Mouse (Mus musculus) heart, adult 8-10 months (tissue): Measurements from ENCODE around the gene Map3k20. TPM values are rescaled to one million over a fixed set of nuclear protein-coding genes. Genes with fewer than 3 reads are reported as not detected.

Source experiments
- DNase-seq: peaks from one replicate; pipeline ENCODE4 v3.0.0; 2022; ENCODE audit warnings: low spot score
- total RNA-seq, 4 experiments: library from RNA; stranded (reverse); gene quantifications; 2 replicates each; pipeline ENCODE4 v1.2.4; 2022

Gene Map3k20
- total RNA-seq, 4 experiments from 2014 or later: 281 to 324 (median 299) TPM

- DNase-seq: no peak
These were observed 90.4 kb downstream of the Map3k20 start for GRCm38 (mm10) chr2:72375877-72376276.

GRCm38 (mm10) chr2:72376946-72377345, 91.5 kb downstream of the Map3k20 start:
- no peak for DNase-seq

DNA sequence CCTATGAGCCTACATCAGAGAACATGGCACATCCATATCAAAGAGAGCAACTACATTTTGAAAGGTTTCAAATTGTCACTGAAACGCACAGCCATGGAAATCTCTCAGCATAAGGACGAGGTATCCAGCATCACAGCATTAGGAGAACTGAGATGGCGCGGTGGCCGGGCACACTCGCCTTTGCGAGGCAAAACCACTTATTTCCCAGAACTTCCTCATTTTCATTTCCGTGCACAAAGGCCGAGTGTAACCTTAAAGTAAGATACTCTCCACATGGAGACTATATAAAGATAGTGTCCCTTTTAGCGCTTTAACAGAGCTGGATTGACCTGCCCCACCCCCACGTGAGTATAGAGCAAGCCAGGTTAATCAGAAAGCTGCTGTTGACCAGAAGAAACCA, 94.0 kb downstream of the Map3k20 start:
- DNase-seq: no peak

- no peak for DNase-seq
These were observed 97.2 kb downstream of the Map3k20 start for GRCm38 (mm10) chr2:72382662-72383061.

DNA sequence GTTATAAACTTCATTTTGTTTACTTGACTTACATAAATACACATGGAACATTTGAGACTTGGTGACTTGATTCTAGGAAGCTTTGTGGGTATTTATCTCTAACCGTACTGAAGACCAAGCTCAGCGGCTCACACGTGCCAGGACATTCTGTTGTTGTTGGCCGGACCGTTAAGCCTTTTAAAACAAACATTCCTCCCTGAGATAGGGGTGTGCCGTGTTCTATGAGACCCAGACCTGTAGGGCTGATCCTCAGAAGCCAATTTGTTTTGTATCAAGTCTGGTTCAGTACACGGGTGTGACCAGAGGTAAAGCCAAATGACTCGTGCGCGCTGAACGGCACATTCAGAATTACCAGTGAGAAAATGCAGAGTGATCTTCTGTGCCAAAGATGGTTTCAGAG, 97.9 kb downstream of the Map3k20 start:
- DNase-seq: no peak

DNA sequence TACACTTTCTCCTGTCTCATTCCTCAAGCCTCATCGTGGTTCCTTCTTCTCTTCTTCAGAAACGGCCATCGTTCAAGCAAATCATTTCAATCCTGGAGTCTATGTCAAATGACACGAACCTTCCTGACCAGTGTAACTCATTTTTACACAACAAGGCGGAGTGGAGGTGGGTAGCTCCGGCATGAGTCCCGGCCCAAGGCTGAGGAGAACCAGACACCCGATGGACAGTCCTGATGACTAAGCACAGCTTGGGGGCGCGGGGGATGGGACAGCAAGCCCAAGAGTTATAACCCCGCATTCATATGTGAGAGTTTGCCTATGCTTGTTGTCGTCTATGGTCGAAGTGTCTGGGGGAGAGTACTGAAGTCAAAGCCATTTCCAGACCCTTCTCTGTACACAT, 104.0 kb downstream of the Map3k20 start:
- DNase-seq: no peak

GRCm38 (mm10) chr2:72389942-72390341, 104.5 kb downstream of the Map3k20 start:
- peak; percentile 93 for DNase-seq

DNA sequence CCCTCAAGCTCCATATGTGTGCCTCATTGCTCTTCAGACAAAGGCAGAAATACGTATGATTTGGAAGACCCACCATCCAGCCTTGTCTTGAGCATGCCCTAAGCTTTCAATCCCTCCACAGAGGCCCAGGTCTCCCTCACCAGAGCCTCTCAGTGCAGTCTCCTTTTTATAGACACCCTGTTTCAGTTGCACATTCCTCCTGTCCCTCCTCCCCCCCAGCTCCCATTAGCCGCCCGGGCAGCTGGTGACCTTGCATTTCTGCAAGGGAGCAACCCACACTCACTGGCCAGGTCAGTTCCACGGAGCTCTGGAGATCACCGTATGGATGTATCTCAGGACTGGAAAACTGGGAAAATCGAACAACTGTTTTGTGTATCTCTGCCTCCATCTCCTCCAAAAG, 105.0 kb downstream of the Map3k20 start:
- no peak for DNase-seq

GRCm38 (mm10) chr2:72391024-72391423, 105.6 kb downstream of the Map3k20 start:
- no peak for DNase-seq

DNA sequence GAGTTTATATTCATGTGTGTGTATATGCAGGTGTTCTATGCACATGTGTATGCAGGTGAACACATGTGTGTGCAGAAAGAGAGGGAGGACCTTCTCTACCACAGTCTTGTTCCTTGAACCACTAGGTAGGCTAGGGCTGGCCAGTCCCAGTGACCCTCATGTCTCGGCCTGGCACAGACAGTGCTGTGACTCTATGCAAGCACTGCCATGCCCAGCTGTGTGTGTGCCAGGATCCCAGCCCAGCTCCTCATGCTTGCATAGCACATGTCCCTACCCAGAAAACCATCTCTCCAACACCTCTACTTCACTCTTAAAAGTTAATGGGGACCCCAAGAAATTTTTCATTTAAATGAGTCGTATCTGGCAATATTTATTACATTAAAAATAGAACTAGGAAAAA, 106.3 kb downstream of the Map3k20 start:
- no peak for DNase-seq

DNA sequence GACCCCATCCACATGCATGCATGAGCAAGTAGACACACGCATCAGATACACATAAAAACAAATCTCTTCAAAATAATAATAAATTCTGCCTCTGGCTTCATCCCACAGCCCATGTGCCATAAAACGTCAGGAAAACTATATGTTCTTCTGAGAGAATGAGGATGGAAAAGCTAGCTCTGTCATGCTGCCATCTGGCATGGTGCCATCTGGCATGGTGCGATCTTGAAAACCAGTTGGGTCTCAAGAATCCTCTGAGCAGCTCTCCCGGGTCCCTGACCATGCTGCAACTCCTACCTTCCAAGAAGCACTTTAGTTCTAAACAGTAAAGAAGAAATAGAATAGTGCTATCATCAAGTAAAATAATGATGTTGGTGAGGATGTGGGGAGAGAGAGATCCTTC, 106.9 kb downstream of the Map3k20 start:
- no peak for DNase-seq

DNA sequence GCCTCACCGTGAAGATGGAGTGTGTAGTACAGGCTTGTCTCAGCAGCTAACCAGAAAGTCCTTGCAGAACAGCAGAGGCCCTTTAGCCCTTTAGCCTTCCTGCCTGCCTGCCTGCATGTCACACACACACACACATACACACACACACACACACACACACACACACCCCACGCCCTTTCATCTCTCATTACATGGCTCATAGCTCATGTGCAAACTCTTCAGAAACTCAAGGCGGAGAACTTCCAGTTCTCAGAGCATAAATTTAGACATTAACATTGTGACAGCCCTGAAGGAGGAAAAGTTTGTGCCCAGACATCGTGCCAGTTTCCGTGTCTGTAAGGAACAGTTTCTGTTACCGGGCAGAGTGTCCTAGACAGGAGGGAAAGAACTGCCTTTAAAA, 111.5 kb downstream of the Map3k20 start:
- no peak for DNase-seq

DNA sequence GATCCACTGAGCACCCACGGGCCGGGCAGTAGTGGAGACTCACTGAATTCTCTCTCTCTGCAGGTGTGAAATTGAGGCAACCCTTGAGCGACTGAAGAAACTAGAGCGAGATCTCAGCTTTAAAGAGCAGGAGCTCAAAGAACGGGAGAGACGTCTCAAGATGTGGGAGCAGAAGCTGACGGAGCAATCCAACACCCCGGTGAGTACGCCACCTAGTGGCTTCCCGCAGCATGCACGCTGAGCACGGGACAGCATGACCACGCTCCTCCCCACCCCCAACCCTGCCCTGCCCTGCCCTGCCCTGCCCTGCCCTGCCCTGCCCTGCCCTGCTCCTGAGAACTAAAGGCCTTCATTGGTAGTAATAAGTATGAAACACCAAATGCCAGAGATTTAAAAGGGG, 112.8 kb downstream of the Map3k20 start:
- DNase-seq: peak; percentile 61

DNA sequence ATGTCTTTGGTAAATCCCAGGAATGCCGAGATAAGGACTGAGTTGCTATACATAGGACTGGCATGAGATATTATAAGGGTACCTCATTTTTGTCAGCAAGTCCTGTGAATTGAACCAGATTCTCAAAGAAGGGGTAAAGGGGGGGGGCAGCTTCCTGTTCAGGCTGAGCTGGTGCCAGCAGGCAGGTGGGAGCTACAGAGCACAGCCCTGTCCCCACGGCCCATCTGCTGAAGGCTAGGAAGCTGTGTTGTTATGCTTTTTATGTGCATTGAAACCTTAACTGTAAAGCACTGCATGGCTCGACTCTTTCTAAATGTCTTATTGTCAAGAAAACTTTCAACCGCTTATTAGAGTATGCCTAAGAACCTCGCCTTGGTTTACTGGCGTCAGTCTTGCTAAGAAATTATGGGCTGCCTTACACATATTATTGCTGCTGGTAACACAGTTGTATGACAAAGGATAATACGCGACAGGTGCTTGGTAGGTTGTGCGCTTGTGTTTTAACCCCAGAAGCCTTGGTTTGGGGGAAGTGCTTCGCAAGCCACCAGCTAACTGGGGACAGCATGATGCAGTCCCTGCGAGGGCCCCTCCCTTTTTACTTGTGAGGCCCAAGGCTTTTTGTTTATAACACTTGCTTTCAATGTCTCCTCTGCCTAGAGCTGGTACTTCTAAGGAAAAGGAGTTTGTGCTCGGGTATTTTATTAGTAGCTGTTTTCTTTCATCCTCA, 114.2 kb downstream of the Map3k20 start:
- DNase-seq: no peak

- DNase-seq: no peak
These were observed 115.9 kb downstream of the Map3k20 start for GRCm38 (mm10) chr2:72401290-72401689.

- DNase-seq: no peak
These were observed 120.5 kb downstream of the Map3k20 start for GRCm38 (mm10) chr2:72405621-72406555.

- no peak for DNase-seq
These were observed 121.3 kb downstream of the Map3k20 start for GRCm38 (mm10) chr2:72406701-72407100.

- no peak for DNase-seq
These were observed 122.1 kb downstream of the Map3k20 start for GRCm38 (mm10) chr2:72407341-72408092.

- DNase-seq: no peak
These were observed 124.5 kb downstream of the Map3k20 start for GRCm38 (mm10) chr2:72409968-72410367.

- no peak for DNase-seq
These were observed 126.8 kb downstream of the Map3k20 start for GRCm38 (mm10) chr2:72412266-72412665.

GRCm38 (mm10) chr2:72415416-72415815, 130.0 kb downstream of the Map3k20 start:
- no peak for DNase-seq
